Mouse (Mus musculus): Measurements from ENCODE around the gene Pkd1l3. TPM values are rescaled to one million over a fixed set of nuclear protein-coding genes. Genes with fewer than 3 reads are reported as not detected.

Gene Pkd1l3
- polyA plus RNA-seq, 1 experiment from 2014 or later: 0.03 TPM

GRCm38 (mm10) chr8:109707921-109708320, 93.6 kb downstream of the Pkd1l3 start:
- Histone ChIP-seq H3K27me3 (replicated peaks) (no peaks in the 10 kb centered on the region), H3K27ac (no peak overlapping the region), H3K4me2 (peak overlapping the region; percentile 84; the same call in 1 of the 2 replicates), H3K4me3 (no peak overlapping the region), H3K4me1 (peaks cover 38% of the 10 kb centered on the region), H3K36me3 (replicated peaks) (peaks cover 39% of the 10 kb centered on the region), H3K9me3 (no peaks in the 10 kb centered on the region), H3K9ac (no peak overlapping the region)
- ATAC-seq (replicated peaks): no peak
- WGBS: 96% methylated on average over 4 of the region's 4 CpGs

GRCm38 (mm10) chr8:109712521-109712920, 98.2 kb downstream of the Pkd1l3 start:
- Histone ChIP-seq H3K27me3 (replicated peaks) (no peaks in the 10 kb centered on the region), H3K4me2 (no peak overlapping the region), H3K9ac (no peak overlapping the region), H3K4me3 (no peak overlapping the region), H3K27ac (no peak overlapping the region), H3K36me3 (replicated peaks) (peaks cover 77% of the 10 kb centered on the region), H3K4me1 (peaks cover 19% of the 10 kb centered on the region), H3K9me3 (no peaks in the 10 kb centered on the region)
- no peak for ATAC-seq (replicated peaks)
- 100% methylated on average over 1 of the region's 1 CpGs for WGBS

GRCm38 (mm10) chr8:109714961-109715360, 100.6 kb downstream of the Pkd1l3 start:
- no peak for ATAC-seq (replicated peaks)
- Histone ChIP-seq H3K4me2 (no peak overlapping the region), H3K9ac (no peak overlapping the region), H3K36me3 (replicated peaks) (peaks cover 84% of the 10 kb centered on the region), H3K4me3 (no peak overlapping the region), H3K27ac (no peak overlapping the region), H3K4me1 (0 out of 2 replicates have a peak, but pooled peaks cover 5% of the 10 kb centered on the region), H3K27me3 (replicated peaks) (no peaks in the 10 kb centered on the region), H3K9me3 (no peaks in the 10 kb centered on the region)
- 93% methylated on average over 5 of the region's 5 CpGs for WGBS

Other genes with a start within 250 kb of the Pkd1l3 start
- 1.7 and 2.2 TPM in 2 replicates for gene Pmfbp1, start 120.5 kb upstream of the Pkd1l3 start, polyA plus RNA-seq (2015; fragmentation: Nextera tagmentation; extraction: Ambion mirVana)
- 19.2 and 20.7 TPM in 2 replicates for gene Dhx38, start 48.7 kb upstream of the Pkd1l3 start, polyA plus RNA-seq (2015; fragmentation: Nextera tagmentation; extraction: Ambion mirVana)
- 27.5 and 28.1 TPM in 2 replicates for gene Txnl4b, start 48.6 kb upstream of the Pkd1l3 start, polyA plus RNA-seq (2015; fragmentation: Nextera tagmentation; extraction: Ambion mirVana)
- 0.49 and 0.79 TPM in 2 replicates for gene Hp, start 35.3 kb upstream of the Pkd1l3 start, polyA plus RNA-seq (2015; fragmentation: Nextera tagmentation; extraction: Ambion mirVana)
- gene Dhodh, start 5.8 kb upstream of the Pkd1l3 start, polyA plus RNA-seq (2015; fragmentation: Nextera tagmentation; extraction: Ambion mirVana): 32.2 and 33.3 TPM in 2 replicates
- gene Ist1, start 78.7 kb downstream of the Pkd1l3 start, polyA plus RNA-seq (2015; fragmentation: Nextera tagmentation; extraction: Ambion mirVana): 160 and 166 TPM in 2 replicates
- gene Zfp821, start 91.0 kb downstream of the Pkd1l3 start, polyA plus RNA-seq (2015; fragmentation: Nextera tagmentation; extraction: Ambion mirVana): 83.8 and 84.4 TPM in 2 replicates
- 3.5 and 4.1 TPM in 2 replicates for gene Atxn1l, start 123.2 kb downstream of the Pkd1l3 start, polyA plus RNA-seq (2015; fragmentation: Nextera tagmentation; extraction: Ambion mirVana)
- gene Ap1g1, start 164.0 kb downstream of the Pkd1l3 start, polyA plus RNA-seq (2015; fragmentation: Nextera tagmentation; extraction: Ambion mirVana): 48.0 and 52.9 TPM in 2 replicates

All from midbrain, embryonic 15.5 days (tissue).